Mouse (Mus musculus) c-Kit-negative CD71-positive TER-119-positive erythroid progenitor cells, embryonic 14.5 days (primary cell): Measurements from ENCODE around the gene Numa1.
"Not testable (repeated sequence)": the region's sequence is repeated elsewhere in the genome, so short reads cannot be mapped to it uniquely, and the experiment has no call there.

Source experiments
- DNase-seq: peaks from one replicate; pipeline ENCODE4 v3.0.0-alpha.2; 2013; ENCODE audit warnings: low read depth, low spot score

Gene Numa1

DNA sequence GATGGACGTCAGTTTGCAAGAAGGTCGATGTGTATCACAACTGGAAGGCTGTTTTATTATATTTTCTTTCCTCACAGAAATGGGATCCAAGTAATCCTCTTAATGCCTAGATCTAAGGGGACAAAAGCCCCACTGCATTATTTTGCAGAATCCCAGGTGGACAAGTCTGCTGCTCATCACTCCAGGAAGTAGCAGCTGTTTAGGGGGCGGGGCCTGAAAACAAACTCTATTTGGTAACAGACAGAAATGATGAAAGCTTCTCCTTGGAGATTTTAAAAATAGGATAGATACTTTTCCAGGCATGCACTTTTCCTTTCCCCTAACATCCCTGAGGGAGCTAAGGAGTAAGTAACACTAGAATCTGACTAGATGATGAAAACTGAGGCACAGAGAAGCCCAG lies 103.4 kb downstream of the Numa1 start:
- DNase-seq = no peak

DNA sequence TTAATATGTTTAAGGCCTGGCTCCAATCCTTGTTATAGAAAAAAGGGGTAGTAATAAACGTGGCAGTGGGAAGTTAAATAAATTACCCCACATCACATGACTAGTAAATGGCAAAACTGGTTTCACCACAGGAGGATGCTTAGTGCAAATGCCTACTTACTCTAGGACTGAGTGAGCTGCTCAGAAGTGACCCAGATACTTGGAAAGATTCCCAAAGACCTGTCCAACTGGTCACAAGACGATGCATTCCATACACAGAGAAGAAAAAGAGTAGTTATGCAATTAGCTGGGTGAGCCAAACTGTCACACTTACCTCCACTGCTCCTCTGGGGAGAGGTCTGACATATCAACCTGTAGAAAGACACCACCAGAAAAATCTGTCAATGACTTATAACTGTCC lies 108.4 kb downstream of the Numa1 start:
- no peak for DNase-seq

DNA sequence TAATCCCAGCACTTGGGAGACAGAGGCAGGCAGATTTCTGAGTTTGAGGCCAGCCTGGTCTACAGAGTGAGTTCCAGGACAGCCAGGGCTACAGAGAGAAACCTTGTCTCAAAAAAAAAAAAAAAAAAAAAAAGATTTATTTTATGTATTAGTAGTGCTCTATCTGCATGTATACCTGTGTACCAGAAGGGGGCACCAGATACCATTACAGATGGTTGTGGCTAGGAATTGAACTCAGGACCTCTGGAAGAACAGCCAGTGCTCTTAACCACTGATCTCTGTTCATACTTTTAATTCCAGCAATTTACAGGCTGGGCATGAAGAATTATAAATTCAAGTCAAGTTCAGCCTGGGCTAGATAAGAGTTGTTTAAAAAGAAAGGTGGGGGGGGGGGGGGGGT lies 114.6 kb downstream of the Numa1 start:
- DNase-seq = not testable (repeated sequence)

DNA sequence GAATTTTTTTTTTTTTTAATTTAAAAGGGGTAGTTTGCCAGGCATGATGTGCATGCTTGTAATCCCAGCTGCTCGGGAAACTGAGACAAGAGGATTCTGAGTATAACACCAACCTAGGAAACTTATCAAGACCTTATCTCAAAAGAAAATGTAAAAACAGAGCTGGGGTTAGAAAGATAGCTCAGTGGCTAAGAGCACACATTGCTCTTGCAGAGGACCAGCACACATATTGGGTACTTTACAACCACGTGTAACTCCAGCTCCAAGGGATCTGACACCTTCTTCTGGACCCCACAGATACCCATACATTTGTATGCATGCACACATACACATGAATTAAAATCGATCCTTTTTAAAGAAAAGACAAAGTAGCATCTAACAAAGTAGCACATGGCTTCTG lies 127.4 kb downstream of the Numa1 start:
- DNase-seq = no peak

DNA sequence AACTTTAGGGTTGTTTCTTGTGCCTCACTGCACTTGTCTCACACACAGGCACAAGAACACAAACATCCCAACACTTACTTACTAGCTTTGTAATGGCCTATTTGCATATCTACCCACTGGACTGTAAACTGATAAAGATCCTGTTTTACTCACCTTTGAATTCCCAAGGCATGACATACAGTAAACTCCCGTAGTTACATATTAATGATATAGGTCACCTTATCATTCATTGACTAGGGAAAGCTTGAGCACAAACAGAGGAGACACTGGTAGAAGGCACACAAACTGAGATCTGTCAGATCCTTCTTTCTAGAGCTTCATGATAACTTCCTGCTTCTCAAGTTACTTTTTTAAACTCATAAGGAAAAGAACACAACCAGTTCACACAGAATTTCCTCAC lies 128.3 kb downstream of the Numa1 start:
- no peak for DNase-seq

DNA sequence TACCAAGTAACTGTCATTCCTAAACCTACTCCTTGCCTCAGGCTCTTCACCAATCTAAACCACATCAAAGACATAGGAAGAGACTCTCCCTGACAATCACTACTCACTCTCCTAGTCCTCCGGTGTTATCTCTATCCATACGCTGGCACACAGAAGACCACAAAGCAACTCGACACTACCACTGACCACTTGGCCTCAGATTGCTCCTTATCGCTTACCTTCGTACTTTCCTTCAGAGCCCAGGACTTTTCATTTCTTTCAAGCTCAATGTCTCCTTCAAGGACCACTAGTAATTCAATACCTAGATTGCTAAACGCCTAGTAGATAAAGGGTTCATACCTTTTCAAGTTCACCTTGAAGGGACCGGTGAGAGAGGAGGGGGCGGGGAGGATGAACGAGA lies 130.0 kb downstream of the Numa1 start:
- DNase-seq = no peak
